Mouse (Mus musculus) bone marrow macrophage, adult 2 months (primary cell): ENCODE measurements around the gene Gm11733.

ENCODE experiments used
- CTCF ChIP-seq: IDR thresholded peaks from 2 replicates; pipeline ENCODE4 v1.5.1; 2012; ENCODE audit warnings: low read depth, mild to moderate bottlenecking, low read length, moderate library complexity
- POLR2A ChIP-seq: IDR thresholded peaks from 2 replicates; pipeline ENCODE4 v1.6.1; 2012; ENCODE audit warnings: mild to moderate bottlenecking, low read depth, low read length, borderline replicate concordance

DNA sequence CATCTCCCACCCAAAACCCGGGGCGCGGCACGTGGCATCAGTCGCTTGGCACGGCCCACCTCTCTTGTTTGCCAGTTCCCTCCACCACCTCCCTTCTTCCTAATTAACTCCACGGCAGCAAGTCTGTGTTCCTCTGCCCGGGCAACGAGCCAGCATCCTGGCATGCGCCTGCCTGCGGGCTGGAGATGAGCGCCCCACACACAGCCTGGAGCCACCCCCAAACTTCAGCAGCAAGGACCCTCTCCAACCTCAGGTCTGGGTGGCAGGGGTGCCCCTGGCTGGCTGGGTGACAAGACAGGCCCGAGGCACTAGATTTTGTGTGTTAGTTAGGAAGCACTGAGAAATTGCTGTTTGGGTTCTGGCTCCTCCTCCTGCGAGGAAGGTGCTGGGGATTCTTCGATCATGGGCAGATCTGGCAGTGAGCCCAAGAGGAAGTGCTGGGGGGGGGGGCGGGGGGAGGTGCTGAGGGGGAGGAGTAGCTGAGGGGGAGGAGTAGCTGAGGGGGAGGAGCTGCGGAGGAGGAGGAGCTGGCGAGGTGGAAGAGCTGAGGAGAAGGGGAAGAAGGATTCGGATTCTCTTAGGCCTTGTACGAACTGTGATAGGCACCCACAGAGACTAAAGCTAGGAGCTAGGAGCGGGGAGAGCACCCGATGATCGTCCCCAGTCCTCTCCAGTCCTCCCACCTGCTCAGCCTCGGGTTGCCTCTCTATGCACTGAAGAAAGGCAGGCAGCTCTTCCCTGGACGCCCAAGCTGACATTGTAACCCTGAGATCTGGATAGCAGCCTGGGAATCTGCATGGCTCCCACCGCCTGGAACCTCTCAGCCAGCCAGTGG, 1.3 kb upstream of the Gm11733 start:
- no peak for TF ChIP-seq CTCF
- no peak; the same call in 1 of the 2 replicates for TF ChIP-seq POLR2A
